Mouse (Mus musculus) CH12.LX (cell line): Measurements from ENCODE around the gene Syk. TPM values are rescaled to one million over a fixed set of nuclear protein-coding genes. Genes with fewer than 3 reads are reported as not detected.

Source experiments
- DNase-seq: peaks from one replicate; pipeline ENCODE4 v3.0.0-alpha.2; 2013; ENCODE audit errors: extremely low read depth
- H3K27ac ChIP-seq: 2 replicates; pipeline ENCODE4 v1.5.1; 2012; ENCODE audit warnings: low read depth, mild to moderate bottlenecking, control low read depth, moderate library complexity; ENCODE audit not compliant: insufficient read depth
- H3K27me3 ChIP-seq: replicated peaks from 2 replicates; pipeline ENCODE3; 2012; ENCODE audit warnings: inconsistent platforms
- H3K36me3 ChIP-seq, 2 experiments: replicated peaks in 1 of 2; 2 replicates each; pipeline versions ENCODE3 to v1.6.1; 2012; ENCODE audit warnings: inconsistent platforms in 1 of 2, low read length in 1 of 2, mild to moderate bottlenecking in 1 of 2, mixed read lengths in 1 of 2, moderate library complexity in 1 of 2; ENCODE audit not compliant: control insufficient read depth in 1 of 2, insufficient read depth in 1 of 2
- H3K4me1 ChIP-seq, 2 experiments: 2 replicates each; pipeline ENCODE4 v1.6.1; 2012; ENCODE audit warnings: inconsistent platforms in 1 of 2, moderate library complexity in 1 of 2; ENCODE audit not compliant: insufficient read depth in 2 of 2, control insufficient read depth in 1 of 2
- H3K4me2 ChIP-seq: 2 replicates; pipeline ENCODE4 v1.6.1; 2012; ENCODE audit warnings: low read depth, mild to moderate bottlenecking, control low read depth; ENCODE audit not compliant: poor library complexity, insufficient read depth, severe bottlenecking
- H3K4me3 ChIP-seq, 3 experiments: fragments of 150-350 bp in 1 of 3; sonication (generic) in 1 of 3; replicated peaks in 1 of 3; 2 replicates each; pipeline versions ENCODE3 to v1.5.1; 2011 to 2012; ENCODE audit warnings: low read depth in 2 of 3, low read length in 2 of 3, mild to moderate bottlenecking in 2 of 3, moderate library complexity in 2 of 3, control low read depth in 1 of 3, improper control_type of control experiment in 1 of 3, inconsistent platforms in 1 of 3, mixed read lengths in 1 of 3; ENCODE audit not compliant: poor library complexity in 1 of 3
- H3K79me2 ChIP-seq: replicated peaks from 2 replicates; pipeline ENCODE4 v1.6.1; 2012; ENCODE audit warnings: mild to moderate bottlenecking, moderate library complexity; ENCODE audit not compliant: control insufficient read depth, poor library complexity, insufficient read depth, severe bottlenecking; ENCODE audit errors: extremely low read depth
- H3K9ac ChIP-seq: 2 replicates; pipeline ENCODE4 v1.6.1; 2012; ENCODE audit warnings: low read depth, mild to moderate bottlenecking, control low read depth, moderate library complexity; ENCODE audit not compliant: insufficient read depth
- H3K9me3 ChIP-seq: replicated peaks from 2 replicates; pipeline ENCODE3; 2012; ENCODE audit warnings: low read length, inconsistent platforms, mixed read lengths
- BHLHE40 ChIP-seq: IDR thresholded peaks from 2 replicates; pipeline ENCODE4 v1.6.1; 2011; ENCODE audit warnings: mild to moderate bottlenecking, low read depth, low read length, improper control_type of control experiment
- CHD2 ChIP-seq: IDR thresholded peaks from 2 replicates; pipeline ENCODE4 v1.6.1; 2011; ENCODE audit warnings: low read length, improper control_type of control experiment
- CTCF ChIP-seq, 2 experiments: IDR thresholded peaks in 1 of 2; conservative IDR thresholded peaks in 1 of 2; 2 replicates each; pipeline ENCODE4 v1.5.1; 2011 to 2012; ENCODE audit warnings: low read depth in 2 of 2, low read length in 2 of 2, improper control_type of control experiment in 1 of 2, inconsistent platforms in 1 of 2, mild to moderate bottlenecking in 1 of 2, moderate library complexity in 1 of 2
- E2F4 ChIP-seq: IDR thresholded peaks from 2 replicates; pipeline ENCODE4 v1.6.1; 2011; ENCODE audit warnings: low read depth, low read length, improper control_type of control experiment; ENCODE audit not compliant: insufficient replicate concordance
- ELF1 ChIP-seq: IDR thresholded peaks from 2 replicates; pipeline ENCODE4 v1.6.1; 2014; ENCODE audit warnings: low read depth, mild to moderate bottlenecking, inconsistent platforms, low read length, improper control_type of control experiment
- EP300 ChIP-seq: IDR thresholded peaks from 2 replicates; pipeline ENCODE4 v1.6.1; 2011; ENCODE audit warnings: low read length, improper control_type of control experiment
- ETS1 ChIP-seq: conservative IDR thresholded peaks from 2 replicates; pipeline ENCODE4 v1.6.1; 2012; ENCODE audit warnings: low read depth, mild to moderate bottlenecking, inconsistent platforms, low read length, improper control_type of control experiment, moderate library complexity
- GABPA ChIP-seq: IDR thresholded peaks from 2 replicates; pipeline ENCODE4 v1.6.1; 2012; ENCODE audit warnings: low read depth, low read length, improper control_type of control experiment, inconsistent platforms; ENCODE audit not compliant: insufficient replicate concordance
- HCFC1 ChIP-seq: IDR thresholded peaks from 2 replicates; pipeline ENCODE4 v1.6.1; 2012; ENCODE audit warnings: low read depth, mild to moderate bottlenecking, inconsistent platforms, low read length, improper control_type of control experiment
- JUND ChIP-seq: conservative IDR thresholded peaks from 2 replicates; pipeline ENCODE4 v1.6.1; 2011; ENCODE audit warnings: low read depth, low read length, improper control_type of control experiment
- KAT2A ChIP-seq: IDR thresholded peaks from 2 replicates; pipeline ENCODE4 v1.6.1; 2012; ENCODE audit warnings: low read length, improper control_type of control experiment, inconsistent platforms; ENCODE audit not compliant: insufficient replicate concordance
- MAFK ChIP-seq: IDR thresholded peaks from 2 replicates; pipeline ENCODE4 v1.6.1; 2011; ENCODE audit warnings: low read length, improper control_type of control experiment; ENCODE audit not compliant: insufficient replicate concordance
- MAX ChIP-seq: IDR thresholded peaks from 2 replicates; pipeline ENCODE4 v1.6.1; 2011; ENCODE audit warnings: low read length, improper control_type of control experiment
- MAZ ChIP-seq: IDR thresholded peaks from 2 replicates; pipeline ENCODE4 v1.6.1; 2012; ENCODE audit warnings: low read depth, mild to moderate bottlenecking, inconsistent platforms, low read length, improper control_type of control experiment, moderate library complexity
- MEF2A ChIP-seq: IDR thresholded peaks from 2 replicates; pipeline ENCODE4 v1.6.1; 2014; ENCODE audit warnings: low read depth, mild to moderate bottlenecking, inconsistent platforms, low read length, improper control_type of control experiment, borderline replicate concordance
- MXI1 ChIP-seq: IDR thresholded peaks from 2 replicates; pipeline ENCODE4 v1.6.1; 2011; ENCODE audit warnings: mild to moderate bottlenecking, low read depth, low read length, improper control_type of control experiment
- MYC ChIP-seq: IDR thresholded peaks from 2 replicates; pipeline ENCODE4 v1.6.1; 2011; ENCODE audit warnings: low read depth, mild to moderate bottlenecking, improper control_type of control experiment, low read length
- NELFE ChIP-seq: IDR thresholded peaks from 2 replicates; pipeline ENCODE4 v1.6.1; 2011; ENCODE audit warnings: low read depth, low read length, improper control_type of control experiment
- PAX5 ChIP-seq: IDR thresholded peaks from 2 replicates; pipeline ENCODE4 v1.6.1; 2012; ENCODE audit warnings: low read length, inconsistent platforms, mixed read lengths
- POLR2A ChIP-seq: IDR thresholded peaks from 2 replicates; pipeline ENCODE4 v1.6.1; 2011; ENCODE audit warnings: low read depth, mild to moderate bottlenecking, improper control_type of control experiment, low read length
- RAD21 ChIP-seq: IDR thresholded peaks from 2 replicates; pipeline ENCODE4 v1.6.1; 2011; ENCODE audit warnings: low read depth, mild to moderate bottlenecking, low read length, improper control_type of control experiment, moderate library complexity
- RCOR1 ChIP-seq: conservative IDR thresholded peaks from 2 replicates; pipeline ENCODE4 v1.6.1; 2012; ENCODE audit warnings: low read depth, mild to moderate bottlenecking, inconsistent platforms, low read length, improper control_type of control experiment
- SIN3A ChIP-seq: IDR thresholded peaks from 2 replicates; pipeline ENCODE4 v1.6.1; 2012; ENCODE audit warnings: low read length, improper control_type of control experiment, inconsistent platforms
- SMC3 ChIP-seq: IDR thresholded peaks from 2 replicates; pipeline ENCODE4 v1.6.1; 2011; ENCODE audit warnings: low read depth, low read length, improper control_type of control experiment
- TBP ChIP-seq: conservative IDR thresholded peaks from 2 replicates; pipeline ENCODE4 v1.6.1; 2011; ENCODE audit warnings: low read depth, low read length, improper control_type of control experiment
- TCF12 ChIP-seq: IDR thresholded peaks from 2 replicates; pipeline ENCODE4 v1.6.1; 2014; ENCODE audit warnings: low read depth, mild to moderate bottlenecking, inconsistent platforms, low read length, improper control_type of control experiment
- UBTF ChIP-seq: IDR thresholded peaks from 2 replicates; pipeline ENCODE4 v1.6.1; 2012; ENCODE audit warnings: low read depth, mild to moderate bottlenecking, inconsistent platforms, low read length, improper control_type of control experiment, moderate library complexity
- USF1 ChIP-seq: IDR thresholded peaks from 2 replicates; pipeline ENCODE4 v1.6.1; 2014; ENCODE audit warnings: low read depth, mild to moderate bottlenecking, inconsistent platforms, low read length, improper control_type of control experiment
- ZKSCAN1 ChIP-seq: IDR thresholded peaks from 2 replicates; pipeline ENCODE4 v1.6.1; 2012; ENCODE audit warnings: low read depth, inconsistent platforms, low read length, improper control_type of control experiment, borderline replicate concordance
- ZMIZ1 ChIP-seq: IDR thresholded peaks from 2 replicates; pipeline ENCODE4 v1.6.1; 2012; ENCODE audit warnings: low read depth, mild to moderate bottlenecking, inconsistent platforms, low read length, improper control_type of control experiment
- ZNF384 ChIP-seq: IDR thresholded peaks from 2 replicates; pipeline ENCODE4 v1.6.1; 2012; ENCODE audit warnings: low read depth, low read length, improper control_type of control experiment, inconsistent platforms
- dilution Hi-C: fragments of 300-500 bp; cut with MboI; formaldehyde crosslinking; loops from 2 replicates; pipeline ENCODE4 v1.14.3; 2020; ENCODE audit warnings: low sequenced_read_pairs; ENCODE audit not compliant: extremely low pct_unique_long_range_greater_than_20kb, extremely low pct_ligation_motif_present
- in situ Hi-C: fragments of 300-500 bp; cut with MboI; formaldehyde crosslinking; loops from 3 replicates; pipeline ENCODE4 v1.14.3; 2019; ENCODE audit warnings: low sequenced_read_pairs, low pct_ligation_motif_present, low pct_unique_long_range_greater_than_20kb, mixed read lengths
- polyA plus RNA-seq: library from polyadenylated mRNA; unstranded; fragments of >175 nt; gene quantifications from 2 replicates; pipeline ENCODE4 v1.2.1, GENCODE M21; 2012; ENCODE audit warnings: low read depth; ENCODE audit not compliant: insufficient read length
- total RNA-seq, 2 experiments: library from RNA; depleted of rRNA; stranded (reverse); fragments of 300-350 nt in 1 of 2; fragments of >200 nt in 1 of 2; gene quantifications; 2 replicates each; pipeline ENCODE4 v1.2.3; 2012 to 2014

The Syk gene
- total and polyA plus RNA-seq, 3 experiments: 117 to 185 (median 163) TPM

GRCm38 (mm10) chr13:52598233-52598632 is 15.3 kb downstream of the Syk start:
- TF ChIP-seq BHLHE40: peak; percentile 89
- TF ChIP-seq ELF1: no peak
- TF ChIP-seq ZNF384: no peak
- peak; percentile 88 for TF ChIP-seq MYC
- TF ChIP-seq POLR2A: no peak
- TF ChIP-seq MXI1: peak; percentile 95
- TF ChIP-seq TCF12: no peak
- TF ChIP-seq ZMIZ1: no peak
- TF ChIP-seq SIN3A: peak; percentile 51; the same call in 1 of the 2 replicates
- no peak for TF ChIP-seq RAD21
- no peak for TF ChIP-seq SMC3
- peak; percentile 76 for TF ChIP-seq MAX
- Histone ChIP-seq H3K36me3 (peaks cover 41 to 53% of the 10 kb centered on the region in 2 experiments), H3K27ac (peak overlapping the region; percentile 98), H3K79me2 (peaks cover 83% of the 10 kb centered on the region), H3K4me2 (peak overlapping the region; percentile 67), H3K4me1 (peaks cover 20 to 42% of the 10 kb centered on the region in 2 experiments), H3K9ac (peak overlapping the region; percentile 96), H3K4me3 (peak overlapping the region; percentile 82 to 89 (median 89)), H3K27me3 (no peaks in the 10 kb centered on the region), H3K9me3 (peaks cover 29% of the 10 kb centered on the region)
- DNase-seq: no peak
- dilution Hi-C loops (no loop called here), in situ Hi-C loops (no loop called here)

- Histone ChIP-seq H3K79me2 (peaks cover 83% of the 10 kb centered on the region), H3K4me3 (peak overlapping the region; percentile 82 to 89 (median 89)), H3K9ac (peak overlapping the region; percentile 96), H3K36me3 (peaks cover 45 to 63% of the 10 kb centered on the region in 2 experiments), H3K27ac (peak overlapping the region; percentile 98), H3K27me3 (no peaks in the 10 kb centered on the region), H3K4me1 (peaks cover 32 to 52% of the 10 kb centered on the region in 2 experiments), H3K4me2 (peak overlapping the region; percentile 82), H3K9me3 (peaks cover 16% of the 10 kb centered on the region)
- in situ Hi-C loops: no loop called here
- dilution Hi-C loops: no loop called here
- peak; percentile 97 for DNase-seq
- TF ChIP-seq E2F4 (no peak), MAZ (peak; percentile 71; the same call in 1 of the 2 replicates), ETS1 (peak; percentile 95), KAT2A (0 out of 2 replicates have a peak, but pooled peaks have one; percentile 34), RAD21 (no peak), USF1 (peak; percentile 17; the same call in 1 of the 2 replicates), MAFK (peak; percentile 80; the same call in 1 of the 2 replicates), CTCF (conservative IDR thresholded peaks at IDR 0.05 in 1 of 2, IDR thresholded peaks at IDR 0.05 in 1 of 2; ENCODE audit: low read depth in 2 of 2, low read length in 2 of 2) (no peak), SIN3A (peak; percentile 96), EP300 (peak; percentile 95), RCOR1 (peak; percentile 92), POLR2A (peak; percentile 72), ZKSCAN1 (no peak), PAX5 (no peak), NELFE (peak; percentile 66), GABPA (no peak), TBP (peak; percentile 91), UBTF (no peak), HCFC1 (peak; percentile 30), TCF12 (peak; percentile 97), MEF2A (peak; percentile 85), ZMIZ1 (peak; percentile 94), JUND (peak; percentile 70), ZNF384 (peak; percentile 98), CHD2 (peak; percentile 69), MXI1 (peak; percentile 58; the same call in 1 of the 2 replicates)
Observed at GRCm38 (mm10) chr13:52600015-52600643, 17.2 kb downstream of the Syk start.
